Mouse (Mus musculus) CH12.LX (cell line): ENCODE results near the gene Ifi35. TPM values are rescaled to one million over a fixed set of nuclear protein-coding genes. Genes with fewer than 3 reads are reported as not detected.

Source experiments
- DNase-seq: peaks from one replicate; pipeline ENCODE4 v3.0.0-alpha.2; 2013; ENCODE audit errors: extremely low read depth
- H3K27ac ChIP-seq: 2 replicates; pipeline ENCODE4 v1.5.1; 2012; ENCODE audit warnings: low read depth, mild to moderate bottlenecking, control low read depth, moderate library complexity; ENCODE audit not compliant: insufficient read depth
- H3K27me3 ChIP-seq: replicated peaks from 2 replicates; pipeline ENCODE3; 2012; ENCODE audit warnings: inconsistent platforms
- H3K36me3 ChIP-seq, 2 experiments: replicated peaks in 1 of 2; 2 replicates each; pipeline versions ENCODE3 to v1.6.1; 2012; ENCODE audit warnings: inconsistent platforms in 1 of 2, low read length in 1 of 2, mild to moderate bottlenecking in 1 of 2, mixed read lengths in 1 of 2, moderate library complexity in 1 of 2; ENCODE audit not compliant: control insufficient read depth in 1 of 2, insufficient read depth in 1 of 2
- H3K4me1 ChIP-seq, 2 experiments: 2 replicates each; pipeline ENCODE4 v1.6.1; 2012; ENCODE audit warnings: inconsistent platforms in 1 of 2, moderate library complexity in 1 of 2; ENCODE audit not compliant: insufficient read depth in 2 of 2, control insufficient read depth in 1 of 2
- H3K4me2 ChIP-seq: 2 replicates; pipeline ENCODE4 v1.6.1; 2012; ENCODE audit warnings: low read depth, mild to moderate bottlenecking, control low read depth; ENCODE audit not compliant: poor library complexity, insufficient read depth, severe bottlenecking
- H3K4me3 ChIP-seq, 3 experiments: fragments of 150-350 bp in 1 of 3; sonication (generic) in 1 of 3; replicated peaks in 1 of 3; 2 replicates each; pipeline versions ENCODE3 to v1.5.1; 2011 to 2012; ENCODE audit warnings: low read depth in 2 of 3, low read length in 2 of 3, mild to moderate bottlenecking in 2 of 3, moderate library complexity in 2 of 3, control low read depth in 1 of 3, improper control_type of control experiment in 1 of 3, inconsistent platforms in 1 of 3, mixed read lengths in 1 of 3; ENCODE audit not compliant: poor library complexity in 1 of 3
- H3K79me2 ChIP-seq: replicated peaks from 2 replicates; pipeline ENCODE4 v1.6.1; 2012; ENCODE audit warnings: mild to moderate bottlenecking, moderate library complexity; ENCODE audit not compliant: control insufficient read depth, poor library complexity, insufficient read depth, severe bottlenecking; ENCODE audit errors: extremely low read depth
- H3K9ac ChIP-seq: 2 replicates; pipeline ENCODE4 v1.6.1; 2012; ENCODE audit warnings: low read depth, mild to moderate bottlenecking, control low read depth, moderate library complexity; ENCODE audit not compliant: insufficient read depth
- H3K9me3 ChIP-seq: replicated peaks from 2 replicates; pipeline ENCODE3; 2012; ENCODE audit warnings: low read length, inconsistent platforms, mixed read lengths
- BHLHE40 ChIP-seq: IDR thresholded peaks from 2 replicates; pipeline ENCODE4 v1.6.1; 2011; ENCODE audit warnings: mild to moderate bottlenecking, low read depth, low read length, improper control_type of control experiment
- CHD1 ChIP-seq: IDR thresholded peaks from 2 replicates; pipeline ENCODE4 v1.6.1; 2012; ENCODE audit warnings: low read depth, low read length, improper control_type of control experiment, inconsistent platforms
- CTCF ChIP-seq, 2 experiments: IDR thresholded peaks in 1 of 2; conservative IDR thresholded peaks in 1 of 2; 2 replicates each; pipeline ENCODE4 v1.5.1; 2011 to 2012; ENCODE audit warnings: low read depth in 2 of 2, low read length in 2 of 2, improper control_type of control experiment in 1 of 2, inconsistent platforms in 1 of 2, mild to moderate bottlenecking in 1 of 2, moderate library complexity in 1 of 2
- E2F4 ChIP-seq: IDR thresholded peaks from 2 replicates; pipeline ENCODE4 v1.6.1; 2011; ENCODE audit warnings: low read depth, low read length, improper control_type of control experiment; ENCODE audit not compliant: insufficient replicate concordance
- EP300 ChIP-seq: IDR thresholded peaks from 2 replicates; pipeline ENCODE4 v1.6.1; 2011; ENCODE audit warnings: low read length, improper control_type of control experiment
- ETS1 ChIP-seq: conservative IDR thresholded peaks from 2 replicates; pipeline ENCODE4 v1.6.1; 2012; ENCODE audit warnings: low read depth, mild to moderate bottlenecking, inconsistent platforms, low read length, improper control_type of control experiment, moderate library complexity
- GABPA ChIP-seq: IDR thresholded peaks from 2 replicates; pipeline ENCODE4 v1.6.1; 2012; ENCODE audit warnings: low read depth, low read length, improper control_type of control experiment, inconsistent platforms; ENCODE audit not compliant: insufficient replicate concordance
- HCFC1 ChIP-seq: IDR thresholded peaks from 2 replicates; pipeline ENCODE4 v1.6.1; 2012; ENCODE audit warnings: low read depth, mild to moderate bottlenecking, inconsistent platforms, low read length, improper control_type of control experiment
- IRF4 ChIP-seq: IDR thresholded peaks from 2 replicates; pipeline ENCODE4 v1.6.1; 2014; ENCODE audit warnings: low read depth, mild to moderate bottlenecking, inconsistent platforms, low read length, improper control_type of control experiment
- JUND ChIP-seq: conservative IDR thresholded peaks from 2 replicates; pipeline ENCODE4 v1.6.1; 2011; ENCODE audit warnings: low read depth, low read length, improper control_type of control experiment
- KAT2A ChIP-seq: IDR thresholded peaks from 2 replicates; pipeline ENCODE4 v1.6.1; 2012; ENCODE audit warnings: low read length, improper control_type of control experiment, inconsistent platforms; ENCODE audit not compliant: insufficient replicate concordance
- MAFK ChIP-seq: IDR thresholded peaks from 2 replicates; pipeline ENCODE4 v1.6.1; 2011; ENCODE audit warnings: low read length, improper control_type of control experiment; ENCODE audit not compliant: insufficient replicate concordance
- MAX ChIP-seq: IDR thresholded peaks from 2 replicates; pipeline ENCODE4 v1.6.1; 2011; ENCODE audit warnings: low read length, improper control_type of control experiment
- MAZ ChIP-seq: IDR thresholded peaks from 2 replicates; pipeline ENCODE4 v1.6.1; 2012; ENCODE audit warnings: low read depth, mild to moderate bottlenecking, inconsistent platforms, low read length, improper control_type of control experiment, moderate library complexity
- MYC ChIP-seq: IDR thresholded peaks from 2 replicates; pipeline ENCODE4 v1.6.1; 2011; ENCODE audit warnings: low read depth, mild to moderate bottlenecking, improper control_type of control experiment, low read length
- NELFE ChIP-seq: IDR thresholded peaks from 2 replicates; pipeline ENCODE4 v1.6.1; 2011; ENCODE audit warnings: low read depth, low read length, improper control_type of control experiment
- NRF1 ChIP-seq: IDR thresholded peaks from 2 replicates; pipeline ENCODE4 v1.6.1; 2014; ENCODE audit warnings: low read depth, mild to moderate bottlenecking, inconsistent platforms, low read length, improper control_type of control experiment, moderate library complexity
- PAX5 ChIP-seq: IDR thresholded peaks from 2 replicates; pipeline ENCODE4 v1.6.1; 2012; ENCODE audit warnings: low read length, inconsistent platforms, mixed read lengths
- POLR2A ChIP-seq: IDR thresholded peaks from 2 replicates; pipeline ENCODE4 v1.6.1; 2011; ENCODE audit warnings: low read depth, mild to moderate bottlenecking, improper control_type of control experiment, low read length
- POLR2AphosphoS2 ChIP-seq: IDR thresholded peaks from 2 replicates; pipeline ENCODE4 v1.6.1; 2011; ENCODE audit warnings: low read depth, low read length, improper control_type of control experiment
- RCOR1 ChIP-seq: conservative IDR thresholded peaks from 2 replicates; pipeline ENCODE4 v1.6.1; 2012; ENCODE audit warnings: low read depth, mild to moderate bottlenecking, inconsistent platforms, low read length, improper control_type of control experiment
- SIN3A ChIP-seq: IDR thresholded peaks from 2 replicates; pipeline ENCODE4 v1.6.1; 2012; ENCODE audit warnings: low read length, improper control_type of control experiment, inconsistent platforms
- SMC3 ChIP-seq: IDR thresholded peaks from 2 replicates; pipeline ENCODE4 v1.6.1; 2011; ENCODE audit warnings: low read depth, low read length, improper control_type of control experiment
- TBP ChIP-seq: conservative IDR thresholded peaks from 2 replicates; pipeline ENCODE4 v1.6.1; 2011; ENCODE audit warnings: low read depth, low read length, improper control_type of control experiment
- TCF12 ChIP-seq: IDR thresholded peaks from 2 replicates; pipeline ENCODE4 v1.6.1; 2014; ENCODE audit warnings: low read depth, mild to moderate bottlenecking, inconsistent platforms, low read length, improper control_type of control experiment
- USF1 ChIP-seq: IDR thresholded peaks from 2 replicates; pipeline ENCODE4 v1.6.1; 2014; ENCODE audit warnings: low read depth, mild to moderate bottlenecking, inconsistent platforms, low read length, improper control_type of control experiment
- ZC3H11A ChIP-seq: IDR thresholded peaks from 2 replicates; pipeline ENCODE4 v1.6.1; 2012; ENCODE audit warnings: low read depth, mild to moderate bottlenecking, inconsistent platforms, low read length, improper control_type of control experiment
- ZMIZ1 ChIP-seq: IDR thresholded peaks from 2 replicates; pipeline ENCODE4 v1.6.1; 2012; ENCODE audit warnings: low read depth, mild to moderate bottlenecking, inconsistent platforms, low read length, improper control_type of control experiment
- ZNF384 ChIP-seq: IDR thresholded peaks from 2 replicates; pipeline ENCODE4 v1.6.1; 2012; ENCODE audit warnings: low read depth, low read length, improper control_type of control experiment, inconsistent platforms
- dilution Hi-C: fragments of 300-500 bp; cut with MboI; formaldehyde crosslinking; loops from 2 replicates; pipeline ENCODE4 v1.14.3; 2020; ENCODE audit warnings: low sequenced_read_pairs; ENCODE audit not compliant: extremely low pct_unique_long_range_greater_than_20kb, extremely low pct_ligation_motif_present
- in situ Hi-C: fragments of 300-500 bp; cut with MboI; formaldehyde crosslinking; loops from 3 replicates; pipeline ENCODE4 v1.14.3; 2019; ENCODE audit warnings: low sequenced_read_pairs, low pct_ligation_motif_present, low pct_unique_long_range_greater_than_20kb, mixed read lengths
- polyA plus RNA-seq: library from polyadenylated mRNA; unstranded; fragments of >175 nt; gene quantifications from 2 replicates; pipeline ENCODE4 v1.2.1, GENCODE M21; 2012; ENCODE audit warnings: low read depth; ENCODE audit not compliant: insufficient read length
- total RNA-seq, 2 experiments: library from RNA; depleted of rRNA; stranded (reverse); fragments of 300-350 nt in 1 of 2; fragments of >200 nt in 1 of 2; gene quantifications; 2 replicates each; pipeline ENCODE4 v1.2.3; 2012 to 2014

The Ifi35 gene
- total and polyA plus RNA-seq, 3 experiments: 49.3 to 79.1 (median 63.7) TPM

GRCm38 (mm10) chr11:101415306-101415705, 32.9 kb upstream of the Ifi35 start:
- in situ Hi-C loops: no loop called here

GRCm38 (mm10) chr11:101416433-101417100, 31.6 kb upstream of the Ifi35 start:
- peak overlapping the region; percentile 44 for H3K27ac ChIP-seq
- dilution Hi-C loops: no loop called here
- in situ Hi-C loops: no loop called here
- peak overlapping the region; percentile 90 for H3K4me2 ChIP-seq
- DNase-seq: peak; percentile 85
- peaks cover 12% of the 10 kb centered on the region for H3K79me2 ChIP-seq
- H3K4me1 ChIP-seq: peaks cover 0 to 23% of the 10 kb centered on the region in 2 experiments; a peak in 2 of 4 replicates
- no peaks in the 10 kb centered on the region for H3K27me3 ChIP-seq
- TF ChIP-seq MAZ (0 out of 2 replicates have a peak, but pooled peaks have one; percentile 23), SIN3A (peak; percentile 74), KAT2A (0 out of 2 replicates have a peak, but pooled peaks have one; percentile 40), TCF12 (0 out of 2 replicates have a peak, but pooled peaks have one; percentile 27), RCOR1 (0 out of 2 replicates have a peak, but pooled peaks have one; percentile 22), PAX5 (no peak), HCFC1 (peak; percentile 41), CHD1 (0 out of 2 replicates have a peak, but pooled peaks have one; percentile 16), TBP (peak; percentile 36; the same call in 1 of the 2 replicates), E2F4 (no peak), NRF1 (peak; percentile 39; the same call in 1 of the 2 replicates), MAX (peak; percentile 77; the same call in 1 of the 2 replicates), ZNF384 (peak; percentile 84), USF1 (no peak), ZC3H11A (no peak), IRF4 (0 out of 2 replicates have a peak, but pooled peaks have one; percentile 11), MYC (0 out of 2 replicates have a peak, but pooled peaks have one; percentile 62), NELFE (peak; percentile 63), GABPA (no peak), ZMIZ1 (peak; percentile 33; the same call in 1 of the 2 replicates), EP300 (no peak), MAFK (no peak), POLR2A (peak; percentile 30; the same call in 1 of the 2 replicates), BHLHE40 (no peak)
- H3K4me3 ChIP-seq: peak overlapping the region; percentile 76 to 94 (median 78)
- peaks cover 19 to 31% of the 10 kb centered on the region in 2 experiments for H3K36me3 ChIP-seq
- no peaks in the 10 kb centered on the region for H3K9me3 ChIP-seq
- peak overlapping the region; percentile 65 for H3K9ac ChIP-seq

More at GRCm38 (mm10) chr11:101415306-101415705, 32.9 kb upstream of the Ifi35 start:
- Histone ChIP-seq H3K27me3 (no peaks in the 10 kb centered on the region), H3K9ac (no peak overlapping the region), H3K36me3 (peaks cover 32 to 44% of the 10 kb centered on the region in 2 experiments), H3K79me2 (peaks cover 12% of the 10 kb centered on the region), H3K27ac (no peak overlapping the region), H3K4me3 (no peak overlapping the region), H3K4me1 (peaks cover 0 to 23% of the 10 kb centered on the region in 2 experiments; a peak in 2 of 4 replicates), H3K9me3 (no peaks in the 10 kb centered on the region), H3K4me2 (no peak overlapping the region)
- DNase-seq: peak; percentile 42
- dilution Hi-C loops: no loop called here
- TF ChIP-seq MYC: peak; percentile 59; the same call in 1 of the 2 replicates
- TF ChIP-seq SMC3: 0 out of 2 replicates have a peak, but pooled peaks have one; percentile 3
- TF ChIP-seq TBP: 0 out of 2 replicates have a peak, but pooled peaks have one; percentile 28
- peak in 1 of 2 experiments; percentile 54; a peak in 2 of 4 replicates for TF ChIP-seq CTCF (conservative IDR thresholded peaks at IDR 0.05 in 1 of 2, IDR thresholded peaks at IDR 0.05 in 1 of 2; ENCODE audit: low read depth in 2 of 2, low read length in 2 of 2)
- TF ChIP-seq JUND: no peak
- TF ChIP-seq ZC3H11A: no peak
- no peak for TF ChIP-seq ETS1
- no peak for TF ChIP-seq POLR2AphosphoS2
